Mouse (Mus musculus): ENCODE measurements around the gene Tas1r1.

DNA sequence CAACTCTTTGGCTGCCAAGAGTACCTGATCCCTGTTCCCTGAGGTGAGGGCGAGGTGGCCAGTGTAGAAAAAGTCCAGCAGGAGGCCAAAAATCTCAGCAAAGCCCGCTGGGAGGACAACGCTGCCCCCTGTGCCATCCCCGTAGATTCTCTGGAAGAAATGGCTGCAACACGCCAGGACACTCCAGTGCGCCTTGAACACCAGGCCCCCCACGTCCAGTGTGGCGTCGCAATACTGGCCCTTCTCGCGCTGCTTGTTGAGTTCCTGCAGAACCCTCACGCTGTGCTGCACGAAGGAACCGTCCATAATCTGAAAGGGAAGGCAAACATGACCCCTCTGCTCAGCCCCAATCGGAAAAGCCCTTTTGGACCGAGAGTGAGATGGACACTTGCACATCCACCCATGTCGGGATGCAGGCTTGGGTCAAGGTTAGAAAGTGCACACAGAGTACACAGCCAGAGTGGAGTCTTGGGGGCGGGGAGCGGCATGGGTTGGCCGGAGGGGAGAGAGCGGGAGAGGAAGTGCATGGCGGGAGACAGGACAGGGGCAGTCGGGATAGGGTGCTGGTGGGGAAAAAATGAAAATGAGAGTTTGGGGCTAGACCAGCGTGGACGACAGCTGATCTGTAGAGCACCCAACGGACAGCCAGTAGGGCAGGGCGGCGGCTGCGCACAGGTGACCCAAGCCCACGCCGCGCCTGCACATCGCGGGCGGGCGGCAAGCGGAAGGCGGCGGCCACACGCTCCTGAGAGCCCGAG lies 11.4 kb downstream of the Tas1r1 start:
- TF ChIP-seq POLR2A (IDR thresholded peaks at IDR 0.05; ENCODE audit: borderline replicate concordance, insufficient read depth, low read length) = no peak
- no peak for TF ChIP-seq CTCF (IDR thresholded peaks at IDR 0.05; ENCODE audit: borderline replicate concordance, insufficient read depth, low read depth, low read length)
